Mouse (Mus musculus): Measurements from ENCODE around the gene Rfx5.
"Not testable (repeated sequence)": the region's sequence is repeated elsewhere in the genome, so short reads cannot be mapped to it uniquely, and the experiment has no call there.

The Rfx5 gene

DNA sequence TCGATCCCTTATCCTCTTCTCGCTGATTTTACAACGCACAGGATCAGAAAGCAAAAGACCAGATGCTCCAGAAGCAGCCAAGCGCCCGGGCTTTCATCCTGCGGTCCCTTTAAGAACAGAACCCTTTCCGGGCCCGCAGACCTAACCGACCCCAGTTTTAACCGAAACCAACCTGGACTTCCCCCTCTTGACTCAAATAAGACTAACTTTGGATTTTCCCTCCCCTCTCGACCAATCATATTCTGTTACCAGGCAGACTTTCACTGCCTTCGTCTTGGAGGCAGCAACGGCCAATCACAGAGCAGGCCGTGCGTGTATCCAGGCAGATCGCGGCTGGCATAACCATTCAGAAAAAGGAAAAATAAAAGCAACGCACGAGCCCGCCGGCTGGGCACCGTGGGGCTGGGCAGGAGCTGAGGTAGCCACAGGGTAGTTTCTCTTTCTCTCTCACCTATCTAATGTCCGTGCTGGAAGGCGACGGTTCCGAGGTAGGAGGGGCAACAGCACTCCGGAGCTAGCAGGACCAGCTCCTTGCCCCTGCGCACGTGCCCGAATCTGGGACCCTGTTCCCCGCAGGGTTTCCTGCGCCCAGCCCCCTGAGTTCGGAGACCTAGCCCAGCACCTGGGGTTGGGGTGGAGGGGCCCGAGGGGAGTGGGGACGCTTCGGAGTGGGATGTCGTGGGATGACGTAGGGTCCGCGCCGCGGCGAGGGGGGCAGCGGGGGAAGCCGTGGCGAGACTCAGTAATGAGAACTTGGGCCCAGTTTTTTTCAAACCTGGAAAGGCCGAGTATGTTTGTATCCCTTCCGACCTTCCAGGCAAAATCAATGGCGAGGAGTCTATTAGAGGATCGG, at the start of gene Rfx5:
Gene Rfx5, plus strand, starts transcription at position 312 of the 853 bp plus-strand sequence.
- peak; percentile 89 to 92 for DNase-seq

GRCm38 (mm10) chr3:94904759-94905158, 49.1 kb upstream of the Rfx5 start:
- DNase-seq: not testable (repeated sequence)

DNA sequence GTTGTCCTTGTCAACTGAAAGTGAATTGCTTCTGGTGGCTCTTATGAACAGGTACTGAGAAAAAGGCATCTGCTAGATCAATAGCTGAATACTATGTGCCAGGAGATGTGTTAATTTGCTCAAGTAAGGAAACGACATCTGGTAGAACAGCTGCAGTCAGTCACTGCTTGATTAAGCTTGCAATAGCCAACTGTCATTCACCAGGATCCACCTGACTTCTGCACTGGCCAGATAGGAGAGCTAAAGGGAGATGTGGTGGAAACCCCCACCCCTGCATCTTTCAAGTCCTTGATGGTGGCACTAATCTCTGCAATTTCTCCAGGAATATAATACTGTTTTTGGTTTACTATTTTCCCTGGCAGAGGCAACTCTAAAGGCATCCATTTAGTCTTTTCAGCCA, 47.4 kb upstream of the Rfx5 start:
- no peak for DNase-seq

DNA sequence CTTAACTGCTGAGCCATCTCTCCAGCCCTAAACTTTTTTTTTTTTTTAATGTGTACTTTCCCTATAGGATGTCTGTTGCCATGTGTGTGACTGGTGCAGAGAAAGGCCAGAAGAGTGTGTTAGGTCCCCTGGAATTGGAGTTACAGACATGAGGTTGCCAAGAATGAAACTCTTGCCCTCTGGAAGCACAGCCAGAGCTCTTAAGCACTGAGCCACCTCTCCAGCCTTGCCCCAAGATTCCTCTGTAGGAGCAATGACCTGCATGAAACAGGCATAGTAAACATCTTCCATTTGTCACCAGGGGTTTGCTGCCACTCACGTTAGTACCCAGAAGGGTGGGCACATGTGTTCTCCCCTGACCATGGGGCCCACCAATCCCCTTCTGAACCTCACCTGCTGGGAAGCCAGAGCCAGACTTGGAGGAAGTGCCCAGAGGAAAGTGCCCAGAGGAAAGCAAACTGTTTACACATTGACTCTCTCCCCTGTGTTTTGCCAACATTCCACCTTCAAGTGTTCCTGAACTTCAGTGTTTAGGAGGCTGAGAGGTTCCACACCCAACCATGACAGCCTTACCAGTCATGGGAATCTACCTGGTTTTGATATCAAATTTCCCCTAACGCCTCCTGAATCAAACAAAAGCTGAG, 42.7 kb upstream of the Rfx5 start:
- no peak for DNase-seq

DNA sequence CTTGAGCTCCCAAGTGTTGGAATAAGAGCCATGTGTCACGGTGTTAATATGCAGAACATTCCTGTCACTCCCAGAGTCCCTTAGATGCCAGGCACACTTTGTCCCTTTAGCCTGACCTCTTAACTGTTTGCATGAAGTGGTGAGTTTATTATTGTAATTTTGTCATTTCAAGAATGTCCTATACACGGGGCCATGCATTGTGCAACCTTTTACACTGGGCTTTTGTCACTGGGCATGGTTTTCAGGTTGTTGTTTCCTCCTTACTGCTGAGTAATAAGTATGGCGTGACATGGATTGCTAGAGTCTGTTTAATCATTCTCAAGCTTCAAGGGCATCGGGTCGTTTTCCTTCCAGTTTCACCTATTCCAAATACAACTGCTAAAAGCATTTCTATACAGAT, 40.1 kb upstream of the Rfx5 start:
- no peak for DNase-seq

- no peak for DNase-seq
Observed at GRCm38 (mm10) chr3:94915903-94916741, 37.8 kb upstream of the Rfx5 start.

DNA sequence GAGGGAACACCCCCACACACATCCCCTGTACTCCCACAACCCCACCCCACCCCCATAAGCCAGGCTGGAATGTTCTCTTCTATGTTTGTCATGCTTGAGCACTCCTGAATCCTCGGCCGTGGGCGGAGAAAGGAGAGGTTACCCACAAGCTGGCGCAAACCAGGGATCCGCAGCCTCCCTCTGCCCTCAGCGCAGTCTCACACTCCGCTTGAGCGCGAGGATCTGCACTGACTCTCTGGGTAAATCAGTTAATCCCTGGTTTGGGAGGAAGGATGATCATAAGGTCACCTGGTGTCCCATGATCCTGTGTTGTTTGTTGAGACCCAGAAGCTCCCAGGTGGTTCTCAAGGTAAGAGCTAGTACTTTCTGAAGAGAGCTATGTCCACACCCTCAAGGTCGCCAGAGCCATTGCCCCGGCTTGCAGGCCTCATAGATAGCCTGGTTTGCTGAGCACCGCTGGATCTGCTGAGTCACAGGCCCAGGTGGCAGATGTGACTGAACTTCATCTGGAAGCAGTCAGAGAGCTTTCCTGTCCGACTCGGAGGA, 36.0 kb upstream of the Rfx5 start:
- no peak for DNase-seq

- DNase-seq: no peak
Observed at GRCm38 (mm10) chr3:94918845-94919244, 35.0 kb upstream of the Rfx5 start.

DNA sequence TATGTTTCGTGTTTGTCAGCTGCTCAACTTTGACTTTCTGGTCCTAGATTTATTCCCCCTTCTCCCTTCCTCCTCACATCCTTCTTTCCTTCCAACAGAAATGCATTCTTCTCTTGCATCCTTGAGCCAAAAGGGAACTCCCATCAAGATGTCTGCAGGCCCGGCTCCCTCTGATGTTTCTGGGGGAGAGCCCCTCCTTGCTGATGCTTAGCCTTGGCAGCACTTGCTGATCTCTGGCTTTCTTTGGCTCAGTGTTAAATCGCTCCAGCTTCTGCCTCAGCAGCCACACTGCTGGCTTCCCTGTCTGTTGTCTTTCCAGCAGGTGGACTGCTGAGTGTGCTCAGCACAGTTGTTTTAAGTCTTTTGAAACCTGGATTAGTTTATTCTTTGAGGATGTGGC, 32.8 kb upstream of the Rfx5 start:
- no peak for DNase-seq

DNA sequence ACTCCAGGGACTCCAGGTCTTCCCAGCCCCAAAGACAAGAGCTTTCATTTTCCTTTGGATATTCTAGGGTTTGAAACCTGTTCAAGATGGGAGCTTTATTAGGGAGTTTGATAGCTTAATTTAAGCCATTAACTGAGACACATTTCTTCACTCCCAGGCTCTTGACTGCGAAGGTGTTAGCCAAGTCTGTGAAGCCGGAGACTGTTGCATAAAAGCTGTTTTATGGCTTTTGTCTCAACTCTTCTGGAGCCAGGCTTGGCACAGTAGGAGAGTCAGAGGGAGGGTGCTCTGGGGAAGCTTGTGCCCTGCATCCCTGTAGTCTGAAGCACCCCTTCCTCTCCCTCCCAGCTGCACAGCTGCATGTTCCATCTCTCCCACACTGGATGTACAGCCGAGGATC, 31.5 kb upstream of the Rfx5 start:
- DNase-seq: no peak

DNA sequence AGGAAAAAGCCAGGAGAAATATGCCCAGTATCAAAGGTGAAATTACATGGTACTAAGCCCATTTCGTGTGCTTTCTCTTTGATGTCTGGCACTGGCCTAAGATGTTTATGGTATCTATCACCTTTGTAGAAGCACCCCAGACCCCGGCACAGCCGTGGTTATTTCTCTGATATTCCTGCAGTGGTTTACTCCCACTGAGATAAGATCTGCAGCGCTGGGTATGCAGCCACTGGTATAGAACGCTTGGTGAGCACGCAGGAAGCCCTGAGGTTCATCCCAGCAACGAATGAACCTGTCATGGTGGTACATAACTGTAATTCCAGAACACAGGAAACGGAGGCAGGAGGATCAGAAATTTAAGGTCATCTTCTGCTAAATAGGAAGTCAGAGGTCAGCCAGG, 29.2 kb upstream of the Rfx5 start:
- DNase-seq: no peak

DNA sequence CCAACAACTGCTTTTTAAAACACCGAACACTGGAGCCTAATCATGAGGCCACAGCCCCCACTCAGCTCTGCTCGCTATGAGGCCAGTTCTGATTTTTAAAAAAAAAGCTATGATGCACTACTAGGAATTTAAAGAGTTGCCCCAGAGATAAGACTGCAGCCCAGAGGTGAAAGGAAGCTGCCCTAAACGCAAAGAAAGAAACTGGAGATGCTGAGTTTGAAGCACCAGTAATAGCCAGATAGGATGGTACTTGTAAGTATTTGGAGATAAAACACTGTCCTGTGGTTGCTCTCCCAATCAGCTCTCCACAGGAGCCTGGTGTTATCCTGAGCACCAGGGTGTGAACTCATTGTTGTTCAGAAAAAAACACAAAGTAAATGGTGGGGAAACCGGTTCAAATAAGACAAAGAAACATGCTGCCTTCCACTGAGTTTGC, 27.6 kb upstream of the Rfx5 start:
- not testable (repeated sequence) for DNase-seq

DNA sequence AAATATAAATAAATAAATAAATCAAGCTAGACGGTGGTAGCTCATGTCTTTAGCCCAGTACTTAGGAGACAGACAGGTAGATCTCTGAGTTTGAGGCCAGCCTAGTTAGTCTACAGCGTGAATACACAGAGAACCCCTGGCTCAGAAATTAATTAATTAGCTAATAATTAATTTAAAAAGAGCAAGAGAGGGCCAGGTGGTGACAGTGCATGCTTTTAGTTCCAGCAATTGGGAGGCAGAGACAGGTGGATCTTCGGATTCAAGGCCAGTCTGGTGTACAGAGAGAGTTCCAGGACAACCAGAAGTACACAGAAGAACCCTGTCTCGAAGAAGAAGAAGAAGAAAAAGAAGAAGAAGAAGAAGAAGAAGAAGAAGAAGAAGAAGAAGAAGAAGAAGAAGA, 24.9 kb upstream of the Rfx5 start:
- not testable (repeated sequence) for DNase-seq

- not testable (repeated sequence) for DNase-seq
Observed at GRCm38 (mm10) chr3:94930386-94931266, 23.2 kb upstream of the Rfx5 start.

DNA sequence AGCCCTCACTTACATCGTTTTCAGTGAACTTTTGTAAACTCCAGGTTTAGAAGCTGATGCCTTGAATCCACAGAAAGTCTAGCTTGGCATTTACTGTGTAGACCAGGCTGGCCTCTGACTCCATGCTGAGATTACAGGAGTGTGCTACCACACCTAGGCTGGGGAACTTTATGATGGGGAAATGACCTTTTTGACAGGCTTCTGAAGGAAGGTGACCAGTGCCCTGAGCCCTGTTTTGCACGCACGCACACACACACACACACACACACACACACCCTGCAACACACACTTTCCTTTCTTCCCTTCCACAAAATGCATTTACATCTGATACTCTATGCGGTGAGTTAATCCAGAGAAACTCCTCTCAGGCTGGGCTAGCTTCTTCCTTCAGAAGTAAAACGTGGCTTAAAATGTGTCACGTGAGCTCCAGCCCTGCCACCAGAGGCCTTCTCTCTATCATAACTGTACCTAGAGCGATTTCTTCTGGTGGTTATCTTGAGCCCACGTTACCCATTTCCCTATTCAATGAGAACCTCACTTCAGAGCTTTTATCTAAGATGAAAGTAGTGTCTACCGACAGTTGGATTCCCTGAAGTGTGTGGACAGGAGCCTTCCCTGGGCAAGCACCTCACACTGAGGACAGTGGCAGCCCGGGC, 22.3 kb upstream of the Rfx5 start:
- DNase-seq: not testable (repeated sequence)

DNA sequence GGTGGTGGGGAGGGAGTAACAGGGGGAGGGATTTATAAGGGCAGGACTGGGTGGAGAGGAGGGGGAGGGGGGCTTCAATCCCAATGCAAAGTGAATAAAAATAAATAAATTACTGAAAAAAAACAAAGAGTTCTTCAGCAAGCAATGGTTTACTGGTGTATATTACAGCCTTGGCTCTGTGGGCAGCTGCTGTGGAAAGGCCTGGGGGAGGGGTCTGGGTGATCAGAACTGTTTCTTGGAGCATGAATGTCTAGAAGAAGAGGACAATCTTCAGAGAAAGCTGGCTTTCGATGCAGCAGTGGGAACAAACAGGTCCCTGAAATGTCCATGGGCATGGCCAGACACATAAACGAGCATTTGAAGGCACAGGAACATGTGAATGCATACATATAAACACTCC, 21.6 kb upstream of the Rfx5 start:
- DNase-seq: not testable (repeated sequence)

DNA sequence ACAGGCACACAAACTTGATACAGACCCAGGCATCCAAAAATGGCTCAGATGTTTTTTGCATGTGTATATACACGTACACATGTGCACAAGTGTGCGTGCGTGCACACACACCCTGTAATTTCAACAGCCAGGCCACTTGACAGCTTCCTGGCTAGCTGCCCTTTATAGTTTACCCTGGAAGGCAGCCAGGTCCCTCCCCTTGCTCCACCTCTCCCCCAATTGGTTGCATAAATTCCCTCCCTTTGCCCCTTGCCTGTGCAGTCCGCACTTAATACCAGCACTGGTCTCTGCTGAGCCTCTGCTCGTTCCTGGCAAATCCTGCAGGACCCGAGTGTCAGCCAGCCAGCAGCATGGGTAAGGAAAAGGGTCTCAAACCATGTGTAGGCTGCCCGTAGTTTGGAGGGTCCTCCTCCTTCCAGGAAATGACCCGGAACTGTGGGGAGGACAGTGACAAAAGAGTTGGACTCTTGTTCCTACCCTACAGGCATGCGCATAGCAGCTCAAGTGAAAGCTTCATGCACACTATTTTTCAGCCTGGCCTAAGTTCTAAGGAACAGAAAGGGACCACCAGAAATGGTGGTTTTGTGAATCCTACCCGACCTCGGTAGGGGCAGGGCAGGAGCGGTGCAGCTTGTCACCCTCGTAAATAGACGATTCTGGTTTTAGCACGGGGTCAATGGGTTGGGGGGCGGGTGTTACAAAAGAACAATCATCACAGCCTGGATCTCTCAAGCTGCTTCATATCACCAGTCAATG, 20.9 kb upstream of the Rfx5 start, which contains the start of gene Selenbp1:
Gene Selenbp1, plus strand, starts transcription at position 248 of the 756 bp plus-strand sequence.
- DNase-seq: peak in 1 of 2 experiments; percentile 18

- DNase-seq: not testable (repeated sequence)
Observed at GRCm38 (mm10) chr3:94933604-94934003, 20.3 kb upstream of the Rfx5 start.

GRCm38 (mm10) chr3:94934564-94934963, 19.3 kb upstream of the Rfx5 start:
- DNase-seq: not testable (repeated sequence)

- DNase-seq: not testable (repeated sequence)
Observed at GRCm38 (mm10) chr3:94935332-94935731, 18.5 kb upstream of the Rfx5 start.

Measured in B cell, adult 2 months (primary cell).